Mouse (Mus musculus): ENCODE measurements around the gene Iqcd. TPM values are rescaled to one million over a fixed set of nuclear protein-coding genes. Genes with fewer than 3 reads are reported as not detected.

Gene Iqcd
- polyA plus RNA-seq, 1 experiment: not detected

- 0 out of 2 replicates have a peak, but pooled peaks cover 3% of the 10 kb centered on the region for H3K4me1 ChIP-seq (ENCODE audit: control insufficient read depth, insufficient read depth, insufficient read length, low read length)
- H3K4me3 ChIP-seq (ENCODE audit: insufficient read depth, low read depth, low read length): no peak overlapping the region
- H3K27ac ChIP-seq (replicated peaks; ENCODE audit: low read depth, low read length): no peak overlapping the region
These were observed 17.9 kb downstream of the Iqcd start for GRCm38 (mm10) chr5:120606590-120607200.

- H3K4me3 ChIP-seq (ENCODE audit: insufficient read depth, low read depth, low read length): no peak overlapping the region
- 0 out of 2 replicates have a peak, but pooled peaks cover 3% of the 10 kb centered on the region for H3K4me1 ChIP-seq (ENCODE audit: control insufficient read depth, insufficient read depth, insufficient read length, low read length)
- H3K27ac ChIP-seq (replicated peaks; ENCODE audit: low read depth, low read length): no peak overlapping the region
These were observed 18.5 kb downstream of the Iqcd start for GRCm38 (mm10) chr5:120607335-120607734.

GRCm38 (mm10) chr5:120609246-120609775 is 20.5 kb downstream of the Iqcd start:
- H3K4me1 ChIP-seq (ENCODE audit: control insufficient read depth, insufficient read depth, insufficient read length, low read length): peaks cover 8% of the 10 kb centered on the region; the same call in 1 of the 2 replicates
- H3K27ac ChIP-seq (replicated peaks; ENCODE audit: low read depth, low read length): no peak overlapping the region
- H3K4me3 ChIP-seq (ENCODE audit: insufficient read depth, low read depth, low read length): no peak overlapping the region

GRCm38 (mm10) chr5:120610906-120611305 is 22.1 kb downstream of the Iqcd start:
- H3K4me1 ChIP-seq (ENCODE audit: control insufficient read depth, insufficient read depth, insufficient read length, low read length): peaks cover 8% of the 10 kb centered on the region; the same call in 1 of the 2 replicates
- no peak overlapping the region for H3K27ac ChIP-seq (replicated peaks; ENCODE audit: low read depth, low read length)
- H3K4me3 ChIP-seq (ENCODE audit: insufficient read depth, low read depth, low read length): peak overlapping the region; percentile 82; the same call in 1 of the 2 replicates

GRCm38 (mm10) chr5:120611416-120611815 is 22.6 kb downstream of the Iqcd start:
- no peak overlapping the region for H3K27ac ChIP-seq (replicated peaks; ENCODE audit: low read depth, low read length)
- peaks cover 8% of the 10 kb centered on the region; the same call in 1 of the 2 replicates for H3K4me1 ChIP-seq (ENCODE audit: control insufficient read depth, insufficient read depth, insufficient read length, low read length)
- peak overlapping the region; percentile 82 for H3K4me3 ChIP-seq (ENCODE audit: insufficient read depth, low read depth, low read length)

GRCm38 (mm10) chr5:120612442-120612821 is 23.6 kb downstream of the Iqcd start, which contains the start of the genes Rita1 and Ddx54:
Gene Rita1 (minus strand): TSS chr5:120612589.
Gene Ddx54 (plus strand): TSS chr5:120612739.
- peak within 1 kb of the TSS; percentile 98 for H3K27ac ChIP-seq (replicated peaks; ENCODE audit: low read depth, low read length)

GRCm38 (mm10) chr5:120612822-120613604 is 24.2 kb downstream of the Iqcd start:
- peak overlapping the region; percentile 98 for H3K27ac ChIP-seq (replicated peaks; ENCODE audit: low read depth, low read length)
- H3K4me3 ChIP-seq (ENCODE audit: insufficient read depth, low read depth, low read length): peak overlapping the region; percentile 85

More at GRCm38 (mm10) chr5:120612442-120612821, 23.6 kb downstream of the Iqcd start, which contains the start of the genes Rita1 and Ddx54:
- peak within 1 kb of the TSS; percentile 85 for H3K4me3 ChIP-seq (ENCODE audit: insufficient read depth, low read depth, low read length)
- peaks cover 8% of the 10 kb centered on the region; the same call in 1 of the 2 replicates for H3K4me1 ChIP-seq (ENCODE audit: control insufficient read depth, insufficient read depth, insufficient read length, low read length)

GRCm38 (mm10) chr5:120615903-120616302 is 27.1 kb downstream of the Iqcd start:
- Histone ChIP-seq H3K4me1 (ENCODE audit: control insufficient read depth, insufficient read depth, insufficient read length, low read length) (peaks cover 8% of the 10 kb centered on the region; the same call in 1 of the 2 replicates), H3K4me3 (ENCODE audit: insufficient read depth, low read depth, low read length) (no peak overlapping the region), H3K27ac (replicated peaks; ENCODE audit: low read depth, low read length) (no peak overlapping the region)

More at GRCm38 (mm10) chr5:120612822-120613604, 24.2 kb downstream of the Iqcd start:
- peaks cover 8% of the 10 kb centered on the region; the same call in 1 of the 2 replicates for H3K4me1 ChIP-seq (ENCODE audit: control insufficient read depth, insufficient read depth, insufficient read length, low read length)

- H3K4me1 ChIP-seq (ENCODE audit: control insufficient read depth, insufficient read depth, insufficient read length, low read length): peaks cover 3% of the 10 kb centered on the region; the same call in 1 of the 2 replicates
- no peak overlapping the region for H3K4me3 ChIP-seq (ENCODE audit: insufficient read depth, low read depth, low read length)
- no peak overlapping the region for H3K27ac ChIP-seq (replicated peaks; ENCODE audit: low read depth, low read length)
These were observed 30.0 kb downstream of the Iqcd start for GRCm38 (mm10) chr5:120618778-120619177.

- H3K4me3 ChIP-seq (ENCODE audit: insufficient read depth, low read depth, low read length): no peak overlapping the region
- H3K27ac ChIP-seq (replicated peaks; ENCODE audit: low read depth, low read length): no peak overlapping the region
- H3K4me1 ChIP-seq (ENCODE audit: control insufficient read depth, insufficient read depth, insufficient read length, low read length): no peaks in the 10 kb centered on the region
These were observed 30.4 kb downstream of the Iqcd start for GRCm38 (mm10) chr5:120619201-120619600.

GRCm38 (mm10) chr5:120620375-120621077 is 31.7 kb downstream of the Iqcd start:
- no peak overlapping the region for H3K27ac ChIP-seq (replicated peaks; ENCODE audit: low read depth, low read length)
- H3K4me3 ChIP-seq (ENCODE audit: insufficient read depth, low read depth, low read length): no peak overlapping the region
- no peaks in the 10 kb centered on the region for H3K4me1 ChIP-seq (ENCODE audit: control insufficient read depth, insufficient read depth, insufficient read length, low read length)

GRCm38 (mm10) chr5:120621078-120621765 is 32.4 kb downstream of the Iqcd start:
- Histone ChIP-seq H3K27ac (replicated peaks; ENCODE audit: low read depth, low read length) (no peak overlapping the region), H3K4me3 (ENCODE audit: insufficient read depth, low read depth, low read length) (no peak overlapping the region), H3K4me1 (ENCODE audit: control insufficient read depth, insufficient read depth, insufficient read length, low read length) (no peaks in the 10 kb centered on the region)

GRCm38 (mm10) chr5:120621846-120622197 is 33.0 kb downstream of the Iqcd start:
- Histone ChIP-seq H3K27ac (replicated peaks; ENCODE audit: low read depth, low read length) (no peak overlapping the region), H3K4me1 (ENCODE audit: control insufficient read depth, insufficient read depth, insufficient read length, low read length) (no peaks in the 10 kb centered on the region), H3K4me3 (ENCODE audit: insufficient read depth, low read depth, low read length) (no peak overlapping the region)

- Histone ChIP-seq H3K4me3 (ENCODE audit: insufficient read depth, low read depth, low read length) (no peak overlapping the region), H3K27ac (replicated peaks; ENCODE audit: low read depth, low read length) (no peak overlapping the region), H3K4me1 (ENCODE audit: control insufficient read depth, insufficient read depth, insufficient read length, low read length) (no peaks in the 10 kb centered on the region)
These were observed 33.5 kb downstream of the Iqcd start for GRCm38 (mm10) chr5:120622198-120622851.
